Mouse (Mus musculus) erythroid progenitor cell, adult 5-6 weeks (primary cell): ENCODE measurements around the gene Hmgcl. TPM values are rescaled to one million over a fixed set of nuclear protein-coding genes. Genes with fewer than 3 reads are reported as not detected.

ENCODE experiments used
- ATAC-seq: replicated peaks from 2 replicates; pipeline ENCODE4 v1.8.0; 2016; ENCODE audit warnings: moderate number of reproducible peaks, mild to moderate bottlenecking, moderate TSS enrichment, inconsistent platforms; ENCODE audit not compliant: poor library complexity, low FRiP score, severe bottlenecking
- total RNA-seq, 2 experiments: library from RNA; stranded (forward) in 1 of 2; stranded (reverse) in 1 of 2; fragments of 150-400 nt in 1 of 2; fragments of 186-747, 209-891 nt in 1 of 2; gene quantifications; 2 replicates each; pipeline versions ENCODE4 v1.2.3 to v1.2.4; 2015 to 2017; ENCODE audit warnings: low replicate concordance in 2 of 2

Gene Hmgcl
- total RNA-seq, 2 experiments from 2014 or later, result 19.6 to 24.3 TPM

DNA sequence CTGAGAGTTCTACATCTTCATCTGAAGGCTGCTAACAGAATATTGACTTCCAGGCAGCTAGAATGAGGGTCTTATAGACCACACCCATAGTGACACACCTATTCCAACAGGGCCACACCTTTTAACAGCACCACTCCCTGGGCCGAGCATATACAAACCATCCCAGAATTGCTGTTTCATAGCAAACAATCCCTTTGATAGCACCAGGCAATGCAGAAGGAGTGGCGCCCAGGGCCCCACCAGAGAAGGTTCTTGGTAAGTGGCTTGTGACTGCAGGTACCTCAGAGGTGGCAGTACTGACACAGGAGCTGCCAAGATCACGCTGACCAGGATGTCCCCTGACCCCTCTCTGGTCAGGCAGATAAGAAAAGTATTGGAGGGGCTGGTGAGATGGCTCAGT lies 6.9 kb downstream of the Hmgcl start:
- ATAC-seq, result no peak

DNA sequence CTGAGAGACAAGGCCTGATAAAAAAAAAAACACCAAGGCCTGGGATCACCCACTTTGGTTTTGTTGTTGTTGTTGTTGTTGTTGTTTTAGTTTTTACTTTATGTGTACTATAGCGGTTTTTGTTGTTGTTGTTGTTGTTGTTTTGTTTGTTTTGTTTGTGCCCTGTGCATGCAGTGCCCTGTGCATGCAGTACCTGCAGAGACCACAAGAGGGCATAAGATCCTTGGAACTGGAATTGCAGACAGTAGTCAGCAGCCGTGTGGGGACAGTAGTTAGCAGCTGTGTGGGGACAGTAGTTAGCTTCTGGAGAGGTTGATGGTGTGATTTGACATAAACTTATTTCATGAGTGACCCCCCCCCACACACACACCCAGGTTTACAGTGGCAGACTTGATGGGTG lies 8.0 kb downstream of the Hmgcl start:
- ATAC-seq, result peak; percentile 79

DNA sequence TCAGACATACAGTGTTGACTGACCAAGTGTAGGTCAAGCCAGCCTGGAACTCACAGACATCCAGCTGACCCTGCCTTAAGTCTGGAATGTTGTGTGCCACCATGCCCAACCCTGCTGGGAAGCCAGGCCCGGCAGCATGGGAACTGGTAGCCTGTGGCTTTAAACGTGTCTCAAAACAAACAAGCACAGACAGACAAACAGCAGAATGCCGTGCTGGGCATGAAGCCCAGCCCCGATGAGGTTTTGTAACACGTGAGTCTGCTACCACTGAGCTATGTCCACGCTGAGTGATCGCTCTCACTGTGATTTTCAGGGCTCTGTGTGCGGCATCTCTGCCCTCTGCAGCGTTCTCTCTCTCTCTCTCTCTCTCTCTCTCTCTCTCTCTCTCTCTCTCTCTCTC lies 9.6 kb downstream of the Hmgcl start:
- ATAC-seq, result no peak

DNA sequence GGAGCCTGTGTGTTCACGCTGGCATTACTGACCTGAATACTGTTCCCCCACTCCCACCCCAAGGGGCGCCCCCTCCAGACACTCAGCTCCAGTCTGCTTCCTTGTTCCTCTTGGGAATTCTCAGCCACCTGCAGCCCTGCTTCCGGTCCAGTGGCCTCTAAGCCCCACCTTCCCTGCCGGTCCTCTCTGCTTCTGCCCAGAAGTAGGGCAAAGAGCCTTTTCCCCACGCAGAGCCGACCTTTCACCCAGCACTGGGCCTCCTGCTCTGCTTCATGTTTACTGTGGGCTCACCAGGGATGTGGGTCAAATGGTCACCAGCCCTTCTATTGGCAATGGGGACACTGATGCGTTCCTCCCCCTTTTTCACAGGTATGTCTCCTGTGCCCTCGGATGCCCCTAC lies 12.1 kb downstream of the Hmgcl start:
- ATAC-seq, result no peak

DNA sequence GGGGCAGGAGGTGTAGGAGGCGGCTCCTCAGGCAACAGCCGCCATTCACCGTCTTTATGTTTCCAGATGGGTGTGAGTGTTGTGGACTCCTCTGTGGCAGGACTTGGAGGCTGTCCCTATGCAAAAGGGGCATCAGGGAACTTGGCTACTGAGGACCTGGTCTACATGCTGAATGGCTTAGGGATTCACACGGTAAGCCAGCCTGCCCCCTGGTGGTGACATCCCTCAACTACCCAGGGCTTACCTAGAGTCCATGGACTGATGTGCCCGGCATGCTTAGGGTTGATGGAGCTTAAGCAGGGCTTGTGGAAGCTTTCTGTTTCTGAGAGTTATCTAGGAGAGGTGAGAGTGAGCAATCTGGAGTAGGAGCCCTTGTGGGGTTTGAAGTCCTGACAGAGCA lies 14.5 kb downstream of the Hmgcl start:
- ATAC-seq, result peak; percentile 44; the same call in 1 of the 2 replicates

DNA sequence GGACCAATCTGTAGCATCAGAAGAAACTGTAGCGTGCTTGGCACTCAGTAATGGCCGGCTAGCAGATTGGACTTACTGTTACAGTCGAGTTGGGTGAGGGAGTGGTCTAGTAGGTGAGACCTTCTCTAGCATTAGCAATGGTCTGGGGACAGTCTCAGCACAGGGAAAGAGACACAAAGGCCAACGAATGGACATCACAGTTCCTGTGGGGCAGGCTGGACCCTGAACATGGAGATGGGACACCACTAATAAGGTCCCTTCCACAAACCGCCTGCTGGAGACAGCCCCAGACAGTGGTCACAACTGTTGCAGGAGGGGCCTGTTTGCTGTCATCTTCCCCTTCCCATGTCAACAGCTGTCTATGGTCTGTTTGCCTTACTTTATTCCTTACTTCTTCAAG lies 15.5 kb downstream of the Hmgcl start:
- no peak for ATAC-seq

DNA sequence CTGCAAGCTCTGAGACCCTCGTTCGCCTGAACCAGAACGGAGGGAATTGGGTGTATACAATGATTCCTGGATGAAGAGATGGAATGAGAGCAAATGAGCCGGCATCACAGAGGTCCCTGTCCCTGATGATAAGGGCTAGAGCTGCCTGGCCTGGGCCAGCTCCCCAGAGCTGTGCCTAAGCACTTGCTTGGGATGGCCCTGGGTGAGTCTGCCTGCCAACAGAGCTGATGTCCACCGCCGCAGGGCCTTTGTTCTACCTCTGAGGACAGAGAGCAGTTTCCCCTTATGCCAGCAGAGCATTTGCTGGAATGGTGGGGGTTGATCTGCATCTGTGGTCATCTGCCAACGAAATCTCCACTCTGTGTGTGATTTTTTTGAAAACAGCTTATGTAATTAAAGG lies 15.9 kb downstream of the Hmgcl start:
- no peak for ATAC-seq

DNA sequence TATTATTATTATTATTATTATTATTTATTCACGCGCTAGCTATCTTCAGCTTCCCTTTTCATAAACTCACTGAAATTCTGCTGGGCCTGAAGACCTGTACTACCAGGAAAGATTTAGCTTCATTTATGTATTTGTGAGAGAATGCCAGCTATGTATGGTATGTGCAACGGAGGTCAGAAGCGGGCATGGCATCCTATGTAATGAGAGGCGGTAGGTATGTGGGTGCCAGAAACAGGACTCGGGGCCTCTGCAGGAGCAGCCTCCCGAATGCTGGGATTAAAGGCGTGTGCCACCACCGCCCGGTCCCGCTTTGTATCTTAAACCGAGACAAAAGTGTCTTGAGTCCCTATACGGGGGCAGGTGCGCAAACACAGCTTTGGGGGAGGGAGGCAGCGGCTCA lies 16.7 kb downstream of the Hmgcl start:
- no peak for ATAC-seq

DNA sequence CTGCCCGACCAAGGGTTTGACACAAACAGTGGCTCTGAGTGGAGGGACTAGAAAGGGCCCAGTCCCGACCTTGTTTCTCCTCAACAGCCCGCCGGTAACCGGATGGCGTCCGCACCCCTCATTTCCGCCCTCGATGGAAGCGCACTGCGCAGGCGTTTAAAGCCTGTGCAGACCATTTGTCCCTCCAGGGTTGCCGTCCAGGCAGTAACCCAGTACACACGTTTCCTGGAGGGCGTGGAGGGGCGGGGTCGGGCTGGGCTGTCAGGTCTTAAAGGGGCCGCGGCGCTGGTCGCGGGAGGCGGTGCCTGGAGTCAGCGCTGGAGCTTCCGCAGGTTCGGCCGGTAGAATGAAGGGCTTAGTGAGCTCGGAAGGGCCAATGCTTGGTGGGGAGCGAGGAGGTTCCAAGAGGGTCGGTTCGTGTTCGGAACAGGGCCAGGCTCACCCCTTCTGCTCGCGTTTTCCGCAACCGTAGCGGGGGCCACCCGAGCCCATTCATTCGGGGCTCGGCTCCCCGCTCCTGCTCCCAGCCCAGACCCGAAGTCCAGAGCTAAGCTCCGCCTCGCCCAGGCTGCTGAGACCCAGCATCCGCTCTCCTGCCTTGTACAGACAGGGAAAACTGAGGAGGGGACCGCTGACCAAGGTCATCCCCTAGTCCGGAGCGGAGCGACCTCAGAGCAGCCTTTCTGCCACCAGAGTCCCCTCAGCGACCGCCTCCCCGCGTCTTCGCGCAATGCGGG lies 17.4 kb downstream of the Hmgcl start, which contains the start of gene Gale:
TSS of gene Gale (plus strand) at position 271 of the 737 bp plus-strand sequence.
- peak; percentile 81 for ATAC-seq

DNA sequence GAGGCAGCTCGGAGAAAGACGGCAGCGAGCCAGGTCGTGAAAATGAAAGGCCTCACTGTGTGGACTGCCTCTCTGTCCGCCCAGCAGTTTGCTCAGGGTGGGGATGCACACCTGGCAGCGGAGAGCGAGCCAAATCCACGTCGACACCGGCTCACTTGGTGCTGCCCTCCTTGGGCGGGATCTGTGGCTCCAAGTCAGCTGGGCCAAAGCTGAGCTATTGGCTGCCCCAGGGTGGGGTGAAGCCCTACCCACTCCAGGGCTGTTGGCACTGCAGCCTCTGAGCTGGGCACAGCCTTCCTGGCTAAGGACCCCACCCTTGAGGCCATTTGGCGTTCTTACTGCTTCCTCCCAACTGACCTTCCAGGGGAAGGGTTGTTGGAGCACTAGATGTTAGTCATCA lies 18.2 kb downstream of the Hmgcl start:
- ATAC-seq, result peak; percentile 64

DNA sequence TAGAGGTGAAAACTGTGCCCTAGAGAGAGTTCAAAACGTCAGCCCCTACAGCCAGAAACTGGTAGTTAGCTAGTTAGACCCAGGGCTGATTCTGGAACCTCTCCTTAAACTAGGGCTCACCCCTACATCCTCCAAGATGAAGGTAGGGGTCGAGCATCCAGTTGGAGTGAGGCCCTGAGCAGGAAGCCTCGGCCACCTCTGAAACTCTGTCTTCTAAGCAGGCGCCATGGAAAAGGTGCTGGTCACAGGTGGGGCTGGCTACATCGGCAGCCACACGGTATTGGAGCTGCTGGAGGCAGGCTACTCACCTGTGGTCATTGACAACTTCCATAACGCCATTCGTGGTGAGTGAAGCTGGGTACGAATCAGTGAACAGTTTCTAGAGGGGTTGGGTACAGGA lies 18.9 kb downstream of the Hmgcl start:
- no peak for ATAC-seq

DNA sequence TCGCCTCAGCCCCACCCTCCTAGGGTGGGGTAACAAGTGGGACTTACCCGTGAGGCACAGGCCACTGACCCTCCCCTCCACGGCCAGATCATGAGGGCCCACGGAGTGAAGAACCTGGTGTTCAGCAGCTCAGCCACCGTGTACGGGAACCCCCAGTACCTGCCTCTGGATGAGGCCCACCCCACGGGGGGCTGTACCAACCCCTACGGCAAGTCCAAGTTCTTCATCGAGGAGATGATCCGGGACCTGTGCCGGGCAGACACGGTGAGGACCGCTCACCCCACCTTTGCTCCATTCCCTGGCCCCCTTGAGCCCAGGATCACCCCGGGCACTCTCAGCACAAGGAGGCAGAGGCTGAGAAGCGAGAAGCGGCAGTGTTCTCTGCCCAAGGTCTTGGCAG lies 20.0 kb downstream of the Hmgcl start:
- ATAC-seq, result no peak

DNA sequence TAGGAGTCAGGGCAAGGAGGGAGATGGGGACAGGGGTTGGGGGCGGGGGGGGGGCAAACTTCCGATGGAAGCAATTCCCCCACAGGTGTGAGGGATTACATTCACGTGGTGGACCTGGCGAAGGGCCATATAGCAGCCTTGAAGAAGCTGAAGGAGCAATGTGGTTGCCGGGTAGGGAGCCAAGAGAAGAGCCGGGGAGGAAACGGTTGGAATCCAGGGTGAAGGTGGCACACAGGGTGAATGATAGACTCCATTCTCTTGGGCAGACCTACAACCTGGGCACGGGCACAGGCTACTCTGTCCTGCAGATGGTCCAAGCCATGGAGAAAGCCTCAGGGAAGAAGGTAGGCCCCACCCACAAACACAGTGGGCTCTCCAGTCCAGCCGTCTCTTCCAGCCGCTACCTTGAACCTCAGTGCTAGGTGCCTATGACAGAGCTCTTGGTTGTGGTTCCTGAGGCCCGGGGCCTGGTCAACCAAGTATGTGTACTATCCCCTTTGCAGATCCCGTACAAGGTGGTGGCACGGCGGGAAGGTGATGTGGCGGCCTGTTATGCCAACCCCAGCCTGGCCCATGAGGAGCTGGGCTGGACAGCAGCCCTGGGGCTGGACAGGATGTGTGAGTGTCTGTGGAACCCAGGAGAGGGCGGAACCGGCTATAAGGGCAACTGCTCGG lies 21.0 kb downstream of the Hmgcl start:
- no peak for ATAC-seq

DNA sequence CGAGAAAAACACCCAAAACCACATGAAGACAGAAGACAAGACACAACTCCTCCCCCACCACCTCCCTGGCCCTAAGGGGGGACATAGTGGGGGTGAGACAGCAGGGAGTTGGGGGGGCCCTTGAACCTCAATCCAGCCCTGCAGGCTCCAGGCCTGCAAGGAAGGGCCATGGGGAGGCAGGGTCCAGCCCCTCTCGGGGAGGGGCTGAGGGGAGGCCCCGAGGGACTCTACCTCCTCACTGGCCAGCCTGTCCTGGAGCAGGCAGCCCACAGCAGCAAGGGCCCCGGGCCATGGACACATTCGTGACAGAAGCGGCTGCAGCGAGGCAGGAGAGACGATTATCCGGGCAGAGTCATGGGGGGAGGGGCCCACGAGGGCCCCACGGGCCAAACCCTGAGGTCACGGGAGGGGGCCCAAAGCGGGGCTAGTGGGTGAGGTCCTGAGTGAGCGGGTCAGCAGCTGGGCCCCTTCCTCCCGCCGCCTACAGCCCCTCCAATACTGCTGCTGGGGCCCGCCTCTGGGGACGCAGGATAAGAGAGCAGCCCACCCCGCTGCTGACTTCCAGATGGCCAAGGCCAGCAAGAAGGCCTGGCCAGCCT lies 22.1 kb downstream of the Hmgcl start:
- ATAC-seq, result no peak

DNA sequence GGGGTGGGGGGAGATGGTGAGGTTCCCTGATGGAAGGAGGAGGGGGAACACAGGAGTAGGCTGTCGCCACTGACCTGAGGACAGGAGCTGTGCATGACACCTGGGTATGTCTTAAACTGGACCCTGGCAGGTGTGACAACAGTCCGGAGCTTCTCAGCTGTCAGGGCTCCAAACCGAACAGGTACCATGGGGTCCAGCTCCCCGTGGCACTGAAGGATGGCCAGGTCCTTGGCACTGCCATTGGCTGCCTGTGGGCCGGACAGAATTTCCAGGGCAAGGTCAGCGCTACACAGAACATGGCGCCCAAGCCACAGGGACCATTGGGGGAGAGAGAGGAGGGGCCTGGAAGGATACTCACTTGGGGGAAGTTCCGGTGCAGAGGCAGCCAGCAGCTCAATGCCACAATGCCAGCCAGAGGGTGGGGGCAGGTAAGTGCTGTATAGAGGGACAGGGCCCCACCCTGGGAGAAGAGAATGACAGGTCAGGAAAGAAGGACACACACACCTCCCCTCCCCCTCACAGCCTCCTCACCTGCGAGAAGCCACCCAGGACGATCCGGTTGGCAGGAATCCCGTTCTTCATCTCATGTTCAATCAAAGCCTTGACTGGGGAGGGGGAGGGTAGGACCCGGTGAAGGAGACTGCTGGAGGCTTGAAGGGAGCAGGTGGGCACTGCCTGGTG lies 23.0 kb downstream of the Hmgcl start:
- ATAC-seq, result no peak

DNA sequence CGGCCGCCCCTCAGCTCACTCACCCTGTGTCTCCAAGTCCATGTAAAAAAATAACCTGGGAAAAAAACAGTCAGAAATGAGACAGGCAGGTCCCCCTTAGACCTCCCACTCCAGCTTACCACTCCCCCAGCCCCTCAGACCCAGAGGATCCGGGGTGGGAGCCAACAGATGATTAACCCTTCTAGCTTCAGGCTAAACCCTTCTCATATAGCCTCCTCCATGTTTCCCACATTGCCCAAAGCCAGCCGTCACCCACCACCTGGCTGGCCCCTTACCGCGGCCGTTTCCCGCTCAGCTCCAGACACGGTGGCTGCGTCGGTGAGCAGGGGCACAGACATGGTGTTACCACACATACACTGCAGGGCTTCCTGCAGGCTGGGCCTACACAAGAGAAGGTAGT lies 24.3 kb downstream of the Hmgcl start:
- ATAC-seq, result no peak

DNA sequence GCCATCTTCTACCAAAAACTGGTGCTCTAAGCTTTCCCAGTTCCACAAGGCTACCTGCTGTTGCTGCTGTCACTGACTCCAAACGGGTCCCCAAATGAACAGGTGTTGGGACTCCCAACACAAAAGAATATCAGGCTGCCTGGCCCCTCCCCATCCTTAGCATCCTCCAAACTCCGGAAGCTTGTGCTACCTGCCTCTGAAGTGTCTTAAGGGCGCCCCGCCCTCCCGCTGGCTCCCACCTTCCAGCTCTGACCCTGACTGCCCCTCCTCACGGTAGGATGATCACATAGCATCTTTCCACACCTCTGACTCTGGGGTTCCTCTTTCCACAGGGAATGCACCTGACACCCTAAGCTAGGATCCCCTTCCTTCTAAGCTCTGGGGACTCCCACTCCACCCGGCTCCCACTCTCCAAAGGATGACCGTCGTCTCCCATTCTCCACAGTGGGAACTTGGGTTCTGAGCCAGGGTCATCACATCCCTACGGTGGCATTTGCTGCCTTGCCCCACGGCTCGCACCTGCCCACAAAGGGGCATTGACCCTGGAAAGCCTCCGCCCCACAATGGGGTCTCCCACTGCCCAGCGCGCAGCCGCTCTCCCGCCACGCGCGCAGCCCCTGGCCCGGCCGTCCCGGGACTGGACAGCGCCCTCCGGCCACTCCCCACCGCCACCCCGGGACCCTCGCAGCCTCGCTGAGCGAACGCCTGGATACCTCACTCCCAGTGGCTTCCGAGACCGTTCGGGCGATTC lies 25.7 kb downstream of the Hmgcl start:
- ATAC-seq, result peak; percentile 36

DNA sequence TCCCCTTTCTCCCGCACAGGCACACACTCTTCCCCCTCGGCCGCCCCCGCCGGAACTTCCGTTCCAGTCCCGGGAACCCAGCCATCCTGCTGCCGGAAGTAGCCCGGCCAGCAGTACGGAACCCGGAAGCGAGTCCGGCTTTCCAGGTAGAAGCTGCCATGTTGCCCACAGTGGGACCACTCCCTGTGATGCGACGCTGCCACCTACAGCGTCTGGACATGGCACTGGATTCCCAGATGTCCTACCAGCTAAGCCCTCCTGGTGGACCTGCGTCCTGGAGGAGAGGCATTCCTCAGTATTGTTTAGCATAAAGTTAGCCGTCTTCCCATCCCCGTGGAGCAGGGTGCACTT lies 26.3 kb downstream of the Hmgcl start, which contains the start of gene Lypla2:
TSS of gene Lypla2 (minus strand) at position 71 of the 351 bp plus-strand sequence.
- peak; percentile 85 for ATAC-seq

DNA sequence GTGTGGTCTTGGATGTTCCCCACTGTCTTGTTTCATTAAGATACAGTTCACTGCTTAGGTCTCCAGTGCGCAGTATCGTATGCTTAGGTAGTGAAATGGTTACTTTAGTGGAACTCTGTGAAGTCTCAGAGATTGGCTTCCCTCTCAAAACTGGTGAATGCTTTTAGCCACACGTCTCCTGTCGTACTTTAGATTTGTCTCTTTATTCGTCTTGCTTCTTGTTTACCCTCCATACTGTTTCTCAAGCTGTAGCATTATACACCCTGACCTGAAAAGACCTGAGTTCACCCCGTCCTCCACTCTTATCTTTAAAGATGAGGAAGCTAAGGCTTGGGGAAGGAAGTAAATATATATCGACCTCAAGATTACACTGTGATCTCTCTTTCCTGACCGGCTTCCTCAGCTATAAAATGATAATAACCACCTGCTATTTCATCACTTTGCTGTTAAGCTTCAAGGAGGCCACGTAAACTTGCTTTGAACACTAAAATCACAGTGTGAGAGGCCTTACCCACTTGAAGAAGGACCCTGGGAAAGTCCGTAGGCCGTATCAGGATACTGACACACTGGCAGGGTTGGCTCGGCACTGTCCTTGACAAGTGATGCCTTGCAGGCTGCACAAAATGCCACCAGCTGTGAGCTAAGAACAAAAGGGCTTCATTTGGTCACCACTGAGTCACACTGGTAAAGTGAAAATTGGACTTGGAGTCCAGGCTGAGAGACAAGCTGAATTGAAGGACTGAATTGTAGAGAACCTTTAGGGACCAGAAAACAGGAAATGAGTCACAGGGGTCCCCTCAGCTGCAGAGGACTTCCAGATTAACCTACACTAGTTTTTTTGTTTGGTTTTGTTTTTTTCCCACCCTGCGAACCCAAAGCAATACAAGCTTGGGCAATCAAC lies 26.9 kb downstream of the Hmgcl start:
- ATAC-seq, result no peak
